Mouse (Mus musculus) frontal cortex, postnatal 36 days (tissue): Measurements from ENCODE around the gene Cltrn.

Experiments used
- DNase-seq, 2 experiments: peaks; one replicate each; pipeline ENCODE4 v3.0.0; 2022; ENCODE audit warnings: low spot score in 2 of 2

Gene Cltrn

DNA sequence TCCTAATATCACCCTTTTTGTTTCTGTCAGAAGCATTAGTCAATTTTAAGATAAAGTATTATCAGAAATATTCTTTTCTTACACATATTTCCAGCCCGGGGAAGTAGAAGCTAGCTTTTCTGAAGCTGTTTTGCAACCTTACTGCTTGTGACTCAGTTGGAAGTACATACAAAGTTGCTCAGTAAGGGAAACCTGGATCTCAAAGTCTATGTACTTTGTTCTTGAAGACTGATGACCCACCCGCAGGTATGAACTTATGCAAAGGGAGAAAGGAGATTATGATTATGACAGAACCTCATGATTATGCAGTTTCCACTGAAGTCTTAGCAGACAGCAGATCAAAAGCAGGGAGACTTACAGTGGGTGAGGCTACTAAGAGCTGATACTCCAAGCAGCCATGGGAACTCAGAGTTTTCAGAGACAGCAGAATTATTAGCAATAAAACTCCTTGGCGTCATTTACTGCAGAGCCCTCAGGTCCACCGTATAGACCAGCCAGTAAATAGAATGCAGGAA is 46.7 kb downstream of the Cltrn start:
- no peak for DNase-seq

DNA sequence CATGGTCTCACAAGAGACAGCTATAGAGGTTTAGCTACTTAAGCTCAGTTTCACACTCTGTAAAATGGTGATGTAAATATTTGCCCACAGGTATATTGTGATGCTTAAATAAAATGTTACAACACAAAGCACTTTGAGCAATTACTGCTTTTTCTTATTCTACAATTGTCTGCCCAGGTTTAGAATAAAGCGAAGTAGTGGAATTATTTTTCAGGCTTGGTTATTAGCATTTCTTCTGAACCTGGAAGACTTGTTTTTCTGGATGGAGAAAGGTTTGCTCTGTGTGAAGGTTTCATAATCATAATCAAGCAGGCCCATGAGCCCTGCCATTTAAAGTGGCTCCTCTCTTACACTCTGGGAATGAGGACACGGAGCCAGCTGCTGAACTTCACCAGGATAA is 50.4 kb downstream of the Cltrn start, which contains the start of gene Ace2:
Ace2 (plus strand) TSS at position 301 of the 400 bp plus-strand sequence.
- DNase-seq = no peak

DNA sequence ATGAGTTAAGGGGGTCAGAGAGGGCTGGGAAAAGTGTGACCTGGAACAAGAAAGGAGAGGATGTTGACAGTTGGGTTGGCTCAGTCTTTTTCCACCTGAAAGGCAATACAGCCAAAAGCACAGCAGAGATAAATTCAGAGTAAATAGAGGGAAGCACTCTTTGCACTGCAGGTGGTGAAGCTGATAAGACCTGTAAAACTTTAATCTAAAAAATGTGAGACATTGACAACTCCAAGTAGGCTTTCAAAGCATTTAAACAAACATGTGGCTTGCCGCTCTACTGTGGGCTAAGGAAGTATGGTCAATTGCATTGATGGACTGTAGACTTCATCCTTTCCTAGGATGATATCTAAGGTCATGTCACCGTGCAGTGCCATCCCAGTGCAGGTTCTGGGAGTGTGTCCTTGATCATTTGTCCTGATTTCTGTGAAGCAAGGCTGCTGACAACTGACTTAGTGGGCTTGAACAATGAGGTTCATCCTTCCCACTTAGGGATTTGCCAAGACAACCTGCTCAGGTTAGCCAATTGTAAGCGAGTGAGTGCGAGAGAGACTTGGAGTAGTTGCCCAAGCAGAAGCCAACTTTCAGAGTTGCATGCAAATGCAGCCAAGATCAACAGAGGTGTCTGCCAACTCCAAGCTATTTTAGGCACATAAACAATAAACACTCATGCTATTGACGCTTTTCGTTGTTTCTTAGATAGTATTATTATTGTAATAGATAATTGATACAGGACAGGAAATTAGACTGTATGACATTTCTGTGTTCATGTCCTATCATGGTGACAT is 57.0 kb downstream of the Cltrn start:
- no peak for DNase-seq

DNA sequence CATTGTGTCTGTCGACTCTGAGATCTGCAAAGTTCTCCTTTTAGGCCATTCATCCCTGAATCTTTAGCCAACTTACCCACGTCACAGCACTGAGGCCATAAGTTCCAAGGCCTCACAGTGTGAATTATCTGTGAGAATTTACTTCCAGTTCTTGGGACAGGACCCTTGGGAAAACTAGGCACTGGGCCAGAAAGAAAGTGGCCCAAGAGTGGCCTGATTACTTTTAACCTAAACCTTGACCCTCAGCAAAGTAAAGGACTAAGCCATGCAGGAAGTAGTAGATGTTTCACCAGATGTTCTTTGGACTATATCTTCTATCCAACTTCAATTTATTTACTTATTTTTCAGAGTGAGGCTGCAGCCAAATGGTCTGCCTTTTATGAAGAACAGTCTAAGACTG is 64.1 kb downstream of the Cltrn start:
- DNase-seq = no peak

DNA sequence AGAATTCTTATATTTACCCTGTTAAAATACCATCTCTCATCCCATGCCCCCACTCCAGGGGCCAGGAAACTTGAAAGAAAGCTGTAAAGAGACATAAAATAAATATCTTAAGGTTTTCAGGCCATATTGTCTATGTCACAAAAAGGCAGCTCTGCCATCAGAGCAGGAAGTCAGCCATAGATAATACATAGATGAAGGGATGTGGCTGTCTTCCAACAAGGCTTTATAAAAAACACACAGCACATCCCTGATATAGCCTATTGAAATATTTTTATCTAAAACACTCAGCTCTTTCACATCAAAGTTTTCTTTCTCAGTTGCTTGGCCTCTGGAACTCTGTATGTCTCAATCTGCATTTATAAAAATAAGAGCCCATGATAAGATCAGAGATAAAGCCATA is 65.0 kb downstream of the Cltrn start:
- DNase-seq = no peak

DNA sequence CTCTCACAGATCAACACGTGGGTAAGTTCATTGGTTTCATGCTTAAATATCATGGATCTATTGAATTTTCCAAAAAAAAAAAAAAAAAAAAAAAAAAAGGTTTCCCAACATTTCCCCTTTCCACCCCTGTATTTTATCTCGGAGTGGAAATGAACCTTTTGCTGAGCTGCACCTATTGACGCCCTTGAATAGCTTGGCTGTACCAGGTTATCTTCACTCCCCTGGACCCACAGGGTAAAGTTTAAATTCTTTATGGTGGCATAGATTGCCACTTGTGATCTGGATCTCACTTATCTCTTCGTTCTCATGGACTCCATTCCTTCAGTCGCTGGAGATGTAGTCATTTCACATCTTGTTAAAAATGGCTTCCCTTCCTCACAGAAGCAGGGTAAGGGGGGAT is 66.0 kb downstream of the Cltrn start:
- no peak for DNase-seq

DNA sequence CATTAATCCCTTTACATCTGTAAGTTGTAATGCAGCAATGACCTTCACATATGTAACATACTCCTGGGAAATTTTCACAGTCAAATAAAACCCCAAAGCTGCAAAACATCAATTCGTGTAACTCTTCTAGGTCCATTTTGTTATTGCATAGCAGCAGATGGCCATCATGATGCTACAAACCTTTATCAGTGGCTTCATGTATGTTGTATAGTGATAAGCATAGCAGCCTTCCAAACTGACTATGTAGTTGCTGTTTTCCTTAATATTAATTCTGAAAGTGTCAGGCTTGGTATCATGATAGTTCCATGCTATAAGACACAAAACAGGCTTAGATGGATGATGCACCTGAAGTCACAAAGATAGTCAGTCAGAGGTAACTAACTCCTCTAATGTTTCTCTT is 76.1 kb downstream of the Cltrn start:
- DNase-seq = no peak
